Mouse (Mus musculus) kidney, embryonic 16.5 days (tissue): ENCODE results near the gene Mfsd4b2. TPM values are rescaled to one million over a fixed set of nuclear protein-coding genes. Genes with fewer than 3 reads are reported as not detected.
"Not testable (repeated sequence)": the region's sequence is repeated elsewhere in the genome, so short reads cannot be mapped to it uniquely, and the experiment has no call there.

ENCODE experiments used
- ATAC-seq: fragments of 200-750 bp; cut with Nextera tagmentation; 2 replicates; pipeline ENCODE4 v1.8.0; 2017; ENCODE audit warnings: moderate TSS enrichment; ENCODE audit not compliant: low FRiP score, low TSS enrichment
- H3K27ac ChIP-seq: fragments of 300-500 bp; sonication (generic); 2 replicates; pipeline ENCODE4 v1.5.1; 2014; ENCODE audit warnings: low read length
- H3K27me3 ChIP-seq: fragments of 300-500 bp; sonication (generic); 2 replicates; pipeline ENCODE4 v1.6.1; 2014; ENCODE audit warnings: low read length, control low read depth, mixed read lengths; ENCODE audit not compliant: insufficient read depth
- H3K36me3 ChIP-seq: fragments of 300-500 bp; sonication (generic); 2 replicates; pipeline ENCODE4 v1.6.1; 2014; ENCODE audit warnings: low read length, control low read depth, mixed read lengths; ENCODE audit not compliant: insufficient read depth
- H3K4me1 ChIP-seq: fragments of 300-500 bp; sonication (generic); 2 replicates; pipeline ENCODE4 v1.6.1; 2014; ENCODE audit warnings: low read length, control low read depth, mixed read lengths; ENCODE audit not compliant: insufficient read depth
- H3K4me2 ChIP-seq: fragments of 300-500 bp; sonication (generic); replicated peaks from 2 replicates; pipeline ENCODE4 v1.6.1; 2014; ENCODE audit warnings: low read depth, low read length
- H3K4me3 ChIP-seq: fragments of 300-500 bp; sonication (generic); 2 replicates; pipeline ENCODE4 v1.5.1; 2014; ENCODE audit warnings: mild to moderate bottlenecking, low read length
- H3K9ac ChIP-seq: fragments of 300-500 bp; sonication (generic); replicated peaks from 2 replicates; pipeline ENCODE4 v1.6.1; 2014; ENCODE audit warnings: low read length
- H3K9me3 ChIP-seq: fragments of 300-500 bp; sonication (generic); 2 replicates; pipeline ENCODE4 v1.6.1; 2016; ENCODE audit warnings: low read length, control low read depth
- WGBS: fragments of 180-500 bp; shearing (Covaris S2); extraction: QIAGEN DNeasy Blood & Tissue Kit; methylation state at CpG from one replicate; pipeline ENCODE4 v1.1.7; 2014; 5-methylcytosine and 5-hydroxymethylcytosine counted together
- polyA plus RNA-seq: library from polyadenylated mRNA; unstranded; fragments of >200 nt; fragmentation: Nextera tagmentation; extraction: Ambion mirVana; gene quantifications from 2 replicates; pipeline ENCODE4 v1.2.1, GENCODE M21; 2015

The Mfsd4b2 gene
- polyA plus RNA-seq, 1 experiment from 2014 or later = not detected

DNA sequence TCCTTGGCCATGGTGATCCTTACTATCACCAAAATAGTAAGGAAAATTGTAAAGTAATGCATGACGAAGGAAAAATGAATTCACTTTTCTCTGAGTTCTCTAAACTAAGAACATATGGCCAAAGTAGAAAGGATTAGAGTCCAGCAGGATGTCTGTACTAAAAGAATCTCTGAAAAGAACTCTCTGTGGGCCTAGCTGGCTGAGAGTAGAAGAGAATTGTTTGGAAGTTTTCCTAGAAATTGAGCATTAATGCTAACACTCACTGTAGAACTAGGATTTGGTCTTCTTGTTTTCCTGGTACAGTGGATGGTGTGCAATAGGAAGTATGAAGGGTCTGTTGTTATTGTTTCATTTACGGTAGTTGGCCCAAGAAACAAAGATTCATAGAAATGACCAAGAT is 28.4 kb upstream of the Mfsd4b2 start:
- 0 out of 2 replicates have a peak, but pooled peaks cover 2% of the 10 kb centered on the region for H3K4me1 ChIP-seq
- no peaks in the 10 kb centered on the region; the same call in 1 of the 2 replicates for H3K27me3 ChIP-seq
- no peaks in the 10 kb centered on the region for H3K36me3 ChIP-seq
- no peak for ATAC-seq
- no peak overlapping the region for H3K27ac ChIP-seq
- H3K4me3 ChIP-seq = no peak overlapping the region
- WGBS = 85% methylated on average over 2 of the region's 2 CpGs
- no peaks in the 10 kb centered on the region for H3K9me3 ChIP-seq
- no peak overlapping the region for H3K4me2 ChIP-seq
- no peak overlapping the region for H3K9ac ChIP-seq

DNA sequence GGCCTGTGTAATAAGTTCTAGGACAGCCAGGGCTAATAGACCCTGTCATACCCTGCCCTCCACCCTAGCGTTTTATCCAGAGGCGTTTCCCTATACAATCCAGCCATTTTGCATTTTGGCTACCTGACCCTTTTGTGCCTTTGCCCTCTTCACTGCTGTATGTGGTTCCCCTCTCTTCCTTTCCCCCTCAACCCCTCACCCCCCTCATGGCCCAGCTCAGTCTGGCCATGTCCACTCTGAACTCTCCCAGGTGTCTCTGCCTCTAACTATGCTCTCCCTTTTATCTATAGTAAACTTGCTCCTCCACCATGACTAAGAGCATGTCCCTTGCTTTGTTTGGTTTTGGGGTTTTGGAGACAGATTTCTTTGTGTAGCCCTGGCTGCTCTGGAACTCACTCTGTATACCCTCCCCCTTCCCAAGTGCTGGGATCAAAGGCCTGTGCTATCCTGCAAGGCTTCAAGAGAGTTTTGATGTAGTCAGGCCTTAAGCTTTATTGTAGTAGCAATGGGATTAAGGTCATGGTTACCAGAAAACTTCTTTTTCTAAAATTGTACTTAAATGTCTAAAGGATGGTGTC is 22.7 kb upstream of the Mfsd4b2 start:
- Histone ChIP-seq H3K4me3 (no peak overlapping the region), H3K4me1 (no peaks in the 10 kb centered on the region), H3K9ac (no peak overlapping the region), H3K9me3 (no peaks in the 10 kb centered on the region), H3K27me3 (no peaks in the 10 kb centered on the region), H3K27ac (no peak overlapping the region), H3K36me3 (no peaks in the 10 kb centered on the region), H3K4me2 (no peak overlapping the region)
- WGBS = 97% methylated on average over 2 of the region's 2 CpGs
- ATAC-seq = no peak

- 79% methylated on average over 3 of the region's 3 CpGs for WGBS
- not testable (repeated sequence) for H3K27me3 ChIP-seq, H3K4me3 ChIP-seq, H3K4me2 ChIP-seq, ATAC-seq, H3K9me3 ChIP-seq, H3K36me3 ChIP-seq, H3K9ac ChIP-seq, H3K4me1 ChIP-seq, H3K27ac ChIP-seq
These were observed 20.5 kb upstream of the Mfsd4b2 start for GRCm38 (mm10) chr10:39947195-39947594.

GRCm38 (mm10) chr10:39936553-39936952 is 9.8 kb upstream of the Mfsd4b2 start:
- Histone ChIP-seq H3K27ac (no peak overlapping the region), H3K4me1 (no peaks in the 10 kb centered on the region), H3K4me3 (no peak overlapping the region), H3K36me3 (no peaks in the 10 kb centered on the region), H3K9ac (no peak overlapping the region), H3K4me2 (no peak overlapping the region), H3K27me3 (no peaks in the 10 kb centered on the region), H3K9me3 (no peaks in the 10 kb centered on the region)
- 80% methylated on average over 7 of the region's 7 CpGs for WGBS
- no peak for ATAC-seq

DNA sequence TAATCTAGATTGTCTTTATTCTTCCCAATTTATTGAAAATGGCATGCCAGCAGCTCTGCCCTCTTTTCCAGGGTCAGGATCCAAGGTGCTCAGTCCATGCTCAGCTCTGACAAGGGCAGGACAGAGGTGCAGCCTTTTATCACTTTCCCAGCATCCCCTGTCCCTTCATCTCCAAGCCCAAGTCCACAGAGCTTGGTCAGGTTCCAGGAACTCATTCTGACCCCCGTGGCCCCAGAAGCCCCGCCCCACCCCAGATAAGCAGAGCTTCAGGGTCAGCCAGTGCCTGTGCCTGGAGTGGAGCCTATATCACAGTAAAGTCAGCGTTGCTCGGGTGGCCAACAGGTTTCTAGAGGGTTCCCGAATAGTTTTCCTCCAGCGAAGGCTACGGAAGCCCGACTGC is 2.2 kb downstream of the Mfsd4b2 start:
- ATAC-seq = not testable (repeated sequence)

DNA sequence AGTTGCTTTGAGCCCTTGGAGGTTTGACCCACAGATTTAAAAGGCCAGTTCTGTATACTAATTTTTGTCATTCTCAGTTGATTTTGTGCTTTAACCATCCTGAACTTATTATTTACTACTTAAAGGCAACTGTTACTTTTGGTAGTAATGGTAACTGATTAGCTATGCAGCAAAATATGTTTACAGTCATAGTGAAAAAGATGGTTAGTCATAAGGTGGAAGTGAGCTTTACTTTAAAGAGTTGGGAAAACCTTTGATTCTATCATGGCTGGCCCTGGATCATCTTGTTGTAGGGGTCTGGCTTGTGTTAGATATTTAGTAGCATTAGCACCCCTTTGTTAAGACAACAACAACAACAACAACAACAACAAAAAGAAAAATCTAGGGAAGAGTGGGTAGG is 14.1 kb downstream of the Mfsd4b2 start:
- no peaks in the 10 kb centered on the region for H3K36me3 ChIP-seq
- no peak overlapping the region for H3K4me2 ChIP-seq
- no peak overlapping the region for H3K9ac ChIP-seq
- H3K4me1 ChIP-seq = no peaks in the 10 kb centered on the region
- H3K9me3 ChIP-seq = no peaks in the 10 kb centered on the region
- no peak overlapping the region for H3K4me3 ChIP-seq
- H3K27me3 ChIP-seq = no peaks in the 10 kb centered on the region
- ATAC-seq = no peak
- H3K27ac ChIP-seq = no peak overlapping the region

More for the DNA sequence above, 2.2 kb downstream of the Mfsd4b2 start:
- H3K4me3 ChIP-seq, H3K4me1 ChIP-seq, H3K9me3 ChIP-seq, H3K4me2 ChIP-seq, H3K9ac ChIP-seq, H3K27me3 ChIP-seq, H3K36me3 ChIP-seq, H3K27ac ChIP-seq: not testable (repeated sequence)
- WGBS = 63% methylated on average over 8 of the region's 8 CpGs

DNA sequence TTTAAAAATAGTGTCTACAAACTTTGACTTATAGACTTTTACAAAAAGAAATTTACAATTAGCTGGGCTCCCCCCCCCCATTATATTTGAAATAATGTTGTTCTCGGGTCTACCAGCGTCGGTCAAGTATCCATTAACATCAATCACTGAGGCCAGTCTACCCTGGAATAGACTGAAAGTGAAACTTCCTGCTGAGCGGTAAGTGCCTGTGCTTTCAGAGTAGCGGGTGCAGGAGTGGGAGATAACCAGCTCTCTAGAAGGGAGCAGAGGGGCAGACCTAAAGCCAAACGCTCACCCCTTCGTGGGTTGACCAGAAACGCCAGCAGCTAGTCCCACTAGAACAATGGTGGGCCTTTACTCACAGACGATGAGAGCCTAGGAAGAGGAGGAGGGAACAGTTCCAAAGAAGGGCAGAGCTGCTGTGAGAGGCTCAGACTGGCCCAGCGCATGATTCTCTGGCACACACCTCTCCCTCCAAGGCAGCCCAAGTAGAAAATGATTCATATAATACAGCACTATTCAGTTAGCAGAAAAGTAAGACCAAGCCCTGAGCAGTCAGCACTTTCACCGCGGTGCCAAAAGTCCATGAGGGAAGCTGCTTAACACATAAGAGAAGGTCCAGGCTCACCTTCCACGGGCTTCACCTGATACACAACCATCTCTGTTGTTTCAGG is 17.8 kb downstream of the Mfsd4b2 start:
- H3K36me3 ChIP-seq = no peaks in the 10 kb centered on the region
- no peak overlapping the region for H3K27ac ChIP-seq
- H3K9me3 ChIP-seq = no peaks in the 10 kb centered on the region
- no peak overlapping the region for H3K4me2 ChIP-seq
- H3K9ac ChIP-seq = no peak overlapping the region
- 66% methylated on average over 13 of the region's 13 CpGs for WGBS
- H3K27me3 ChIP-seq = no peaks in the 10 kb centered on the region
- H3K4me3 ChIP-seq = no peak overlapping the region
- no peak for ATAC-seq
- H3K4me1 ChIP-seq = peaks cover 6% of the 10 kb centered on the region

DNA sequence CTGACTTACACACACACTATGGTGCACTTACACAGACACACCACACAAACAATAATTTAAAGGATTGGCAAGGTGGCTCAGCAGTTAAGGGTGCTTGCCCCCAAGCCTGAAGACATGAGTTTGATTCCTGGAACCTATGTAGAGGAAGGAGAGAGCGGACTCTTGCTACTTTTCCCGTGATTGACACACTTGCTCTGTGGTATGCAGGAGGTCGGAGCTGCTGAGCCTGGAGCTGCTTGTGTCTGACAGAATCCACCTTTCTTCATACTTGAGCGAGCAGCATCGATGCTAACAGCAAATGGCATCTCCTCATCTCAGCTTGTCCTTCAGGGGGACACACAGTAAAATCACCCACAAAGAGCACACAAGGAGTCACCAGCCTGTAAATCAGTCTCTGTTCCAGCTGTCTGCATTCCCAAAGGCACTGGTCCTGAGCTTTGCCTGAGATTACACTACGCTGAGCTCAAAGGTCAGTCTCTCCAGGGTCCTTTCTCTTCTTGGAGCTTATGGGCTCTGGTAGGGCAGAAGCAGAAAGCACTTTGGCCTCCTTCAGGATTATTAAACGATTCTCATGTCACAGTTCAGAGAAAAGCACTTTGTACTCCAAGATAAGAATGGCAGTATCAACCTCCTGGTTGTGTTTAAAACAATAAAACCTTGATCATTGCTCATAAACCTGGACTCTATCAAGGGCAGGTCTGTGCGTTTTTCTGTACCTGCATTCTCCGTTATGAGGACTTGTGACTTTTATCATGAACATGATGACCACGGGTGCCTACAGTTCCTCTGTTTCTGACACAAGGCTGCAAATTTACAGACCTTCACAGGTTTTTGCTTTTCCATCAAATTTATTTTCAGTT is 19.7 kb downstream of the Mfsd4b2 start:
- Histone ChIP-seq H3K27me3 (no peaks in the 10 kb centered on the region), H3K9me3 (no peaks in the 10 kb centered on the region), H3K4me3 (no peak overlapping the region), H3K4me2 (no peak overlapping the region), H3K36me3 (no peaks in the 10 kb centered on the region), H3K27ac (peak overlapping the region; percentile 35), H3K4me1 (peaks cover 6% of the 10 kb centered on the region), H3K9ac (no peak overlapping the region)
- peak; percentile 88 for ATAC-seq
- WGBS = 45% methylated on average over 10 of the region's 10 CpGs

GRCm38 (mm10) chr10:39904191-39904590 is 22.5 kb downstream of the Mfsd4b2 start:
- 75% methylated on average over 3 of the region's 3 CpGs for WGBS
- ATAC-seq = no peak
- H3K4me2 ChIP-seq = no peak overlapping the region
- no peak overlapping the region for H3K27ac ChIP-seq
- no peaks in the 10 kb centered on the region for H3K36me3 ChIP-seq
- no peak overlapping the region for H3K4me3 ChIP-seq
- H3K27me3 ChIP-seq = no peaks in the 10 kb centered on the region
- 0 out of 2 replicates have a peak, but pooled peaks cover 2% of the 10 kb centered on the region for H3K9me3 ChIP-seq
- H3K4me1 ChIP-seq = peaks cover 6% of the 10 kb centered on the region
- H3K9ac ChIP-seq = no peak overlapping the region
